Mouse (Mus musculus) left cerebral cortex, adult 9 months (tissue): ENCODE results near the gene Tnpo1.
"Not testable (repeated sequence)": the region's sequence is repeated elsewhere in the genome, so short reads cannot be mapped to it uniquely, and the experiment has no call there.

ENCODE experiments used
- DNase-seq, 2 experiments: peaks; one replicate each; pipeline ENCODE4 v3.0.0; 2022; ENCODE audit warnings: low spot score in 2 of 2

Tnpo1 gene

GRCm38 (mm10) chr13:98890137-98890870, 35.9 kb downstream of the Tnpo1 start:
- peak in 1 of 2 experiments; percentile 29 for DNase-seq

GRCm38 (mm10) chr13:98889211-98889610, 37.0 kb downstream of the Tnpo1 start:
- no peak for DNase-seq

GRCm38 (mm10) chr13:98883774-98884173, 42.4 kb downstream of the Tnpo1 start:
- DNase-seq, result no peak

GRCm38 (mm10) chr13:98881991-98882390, 44.2 kb downstream of the Tnpo1 start:
- DNase-seq, result no peak

- no peak for DNase-seq
These were observed 45.8 kb downstream of the Tnpo1 start for GRCm38 (mm10) chr13:98880336-98880735.

GRCm38 (mm10) chr13:98879422-98879821, 46.8 kb downstream of the Tnpo1 start:
- no peak for DNase-seq

- DNase-seq, result no peak
These were observed 49.0 kb downstream of the Tnpo1 start for GRCm38 (mm10) chr13:98877165-98877564.

- no peak for DNase-seq
These were observed 51.5 kb downstream of the Tnpo1 start for GRCm38 (mm10) chr13:98874727-98875126.

- no peak for DNase-seq
These were observed 53.8 kb downstream of the Tnpo1 start for GRCm38 (mm10) chr13:98872273-98872847.

- no peak for DNase-seq
These were observed 54.9 kb downstream of the Tnpo1 start for GRCm38 (mm10) chr13:98871263-98871662.

- DNase-seq, result no peak
These were observed 57.8 kb downstream of the Tnpo1 start for GRCm38 (mm10) chr13:98868236-98868923.

GRCm38 (mm10) chr13:98867810-98868209, 58.4 kb downstream of the Tnpo1 start:
- DNase-seq, result peak in 1 of 2 experiments; percentile 42

- no peak for DNase-seq
These were observed 70.9 kb downstream of the Tnpo1 start for GRCm38 (mm10) chr13:98855291-98855690.

- DNase-seq, result no peak
These were observed 80.4 kb downstream of the Tnpo1 start for GRCm38 (mm10) chr13:98845794-98846193.

GRCm38 (mm10) chr13:98836423-98837088, 89.6 kb downstream of the Tnpo1 start:
- no peak for DNase-seq

- no peak for DNase-seq
These were observed 90.4 kb downstream of the Tnpo1 start for GRCm38 (mm10) chr13:98835740-98836139.

- DNase-seq, result no peak
These were observed 91.5 kb downstream of the Tnpo1 start for GRCm38 (mm10) chr13:98834723-98835122.

GRCm38 (mm10) chr13:98834199-98834598, 92.0 kb downstream of the Tnpo1 start:
- DNase-seq, result no peak

GRCm38 (mm10) chr13:98832451-98833450, 93.4 kb downstream of the Tnpo1 start:
- DNase-seq, result no peak

GRCm38 (mm10) chr13:98829026-98829425, 97.2 kb downstream of the Tnpo1 start:
- DNase-seq, result not testable (repeated sequence)

GRCm38 (mm10) chr13:98825574-98825973, 100.6 kb downstream of the Tnpo1 start:
- DNase-seq, result no peak
